In genomic region chr3:107758638-107759037, GRCm38 (mm10) we compare ENCODE assay signal across 8 mouse cellular contexts. TPM values are rescaled to one million over a fixed set of nuclear protein-coding genes. Genes with fewer than 3 reads are reported as not detected.
DNase-seq lines count a peak whose midpoint lies in the region; ATAC-seq lines count a peak whose summit lies in the region.

No protein-coding gene starts in this region.

- peak overlapping the region; percentile 89; the same call in 1 of the 2 replicates for H3K9ac ChIP-seq in heart, embryonic 14.5 days (ENCODE audit: low read length)
- H3K9ac ChIP-seq in liver, embryonic 11.5 days (ENCODE audit: low read depth, low read length): peak overlapping the region; percentile 25
- H3K9ac ChIP-seq in stomach, embryonic 16.5 days (ENCODE audit: low read length): peak overlapping the region; percentile 93

- no peak for ATAC-seq in heart, embryonic 14.5 days (ENCODE audit: insufficient number of reproducible peaks, insufficient read depth, low FRiP score, low read depth)
- ATAC-seq in liver, embryonic 11.5 days (replicated peaks; ENCODE audit: low FRiP score): no peak
- ATAC-seq in stomach, embryonic 16.5 days (ENCODE audit: insufficient read depth, low FRiP score): no peak

- peak; percentile 46 to 58 for DNase-seq in left cerebral cortex, postnatal 25 days (ENCODE audit: low spot score in 2 of 2)
- no peak for DNase-seq in left cerebral cortex, adult 11 months (ENCODE audit: low spot score)
- peak; percentile 40 for DNase-seq in embryo, embryonic 10.5 days (ENCODE audit: low spot score)
- no peak for DNase-seq in liver, embryonic 11.5 days (ENCODE audit: low spot score)
- DNase-seq in right cerebral cortex, postnatal 4 days: no peak
- no peak for DNase-seq in urinary bladder, postnatal 25 days (ENCODE audit: low spot score)

- H3K4me2 ChIP-seq in heart, embryonic 14.5 days (ENCODE audit: low read length): peak overlapping the region; percentile 89
- peak overlapping the region; percentile 89 for H3K4me2 ChIP-seq in liver, embryonic 11.5 days
- peak overlapping the region; percentile 84 for H3K4me2 ChIP-seq in stomach, embryonic 16.5 days (ENCODE audit: low read depth, low read length)

- no peaks in the 10 kb centered on the region for H3K27me3 ChIP-seq in heart, embryonic 14.5 days (ENCODE audit: control insufficient read depth, insufficient read depth, low read length)
- H3K27me3 ChIP-seq in liver, embryonic 11.5 days (replicated peaks; ENCODE audit: control insufficient read depth, insufficient read depth, low read length): peaks cover 28% of the 10 kb centered on the region
- H3K27me3 ChIP-seq in stomach, embryonic 16.5 days (ENCODE audit: control insufficient read depth, insufficient read depth, low read length): 0 out of 2 replicates have a peak, but pooled peaks cover 2% of the 10 kb centered on the region

- 12% methylated on average over 3 of the region's 3 CpGs for WGBS in heart, embryonic 14.5 days
- WGBS in liver, embryonic 11.5 days: 13% methylated on average over 3 of the region's 3 CpGs
- 20% methylated on average over 3 of the region's 3 CpGs for WGBS in stomach, embryonic 16.5 days

- H3K9me3 ChIP-seq in heart, embryonic 14.5 days (ENCODE audit: control insufficient read depth, low read length): no peaks in the 10 kb centered on the region
- H3K9me3 ChIP-seq in liver, embryonic 11.5 days (ENCODE audit: control insufficient read depth, low read length): no peaks in the 10 kb centered on the region
- no peaks in the 10 kb centered on the region for H3K9me3 ChIP-seq in stomach, embryonic 16.5 days (replicated peaks; ENCODE audit: control insufficient read depth, low read length)

- peak overlapping the region; percentile 67 to 76 for H3K4me3 ChIP-seq in heart, embryonic 14.5 days (ENCODE audit: control insufficient read depth in 1 of 2, insufficient read depth in 1 of 2, low read depth in 1 of 2, low read length in 2 of 2)
- peak overlapping the region; percentile 76 for H3K4me3 ChIP-seq in liver, embryonic 11.5 days (ENCODE audit: low read depth, low read length)
- H3K4me3 ChIP-seq in stomach, embryonic 16.5 days (replicated peaks; ENCODE audit: low read length): peak overlapping the region; percentile 76

- H3K27ac ChIP-seq in heart, embryonic 14.5 days (replicated peaks in 1 of 2; ENCODE audit: control insufficient read depth in 1 of 2, insufficient read depth in 1 of 2, low read depth in 2 of 2, low read length in 2 of 2): no peak overlapping the region
- H3K27ac ChIP-seq in liver, embryonic 11.5 days (ENCODE audit: low read depth, low read length): no peak overlapping the region
- H3K27ac ChIP-seq in stomach, embryonic 16.5 days (ENCODE audit: low read length): peak overlapping the region; percentile 90; the same call in 1 of the 2 replicates

- intact Hi-C loops in left cerebral cortex, postnatal 25 days (cut with DNase I): loop anchor here (2.0 kb wide), 1 partner anchor 104 kb away; no protein-coding TSS in a partner anchor

- H3K4me1 ChIP-seq in heart, embryonic 14.5 days (ENCODE audit: control insufficient read depth in 2 of 2, insufficient read depth in 2 of 2, low read length in 2 of 2): peaks cover 4 to 12% of the 10 kb centered on the region in 2 experiments
- H3K4me1 ChIP-seq in liver, embryonic 11.5 days (replicated peaks; ENCODE audit: control insufficient read depth, insufficient read depth, low read length): peaks cover 18% of the 10 kb centered on the region
- H3K4me1 ChIP-seq in stomach, embryonic 16.5 days (ENCODE audit: control insufficient read depth, insufficient read depth, low read length): peaks cover 22% of the 10 kb centered on the region

- peaks cover 28% of the 10 kb centered on the region for H3K36me3 ChIP-seq in heart, embryonic 14.5 days (ENCODE audit: control insufficient read depth, insufficient read depth, low read length)
- H3K36me3 ChIP-seq in liver, embryonic 11.5 days (ENCODE audit: control insufficient read depth, insufficient read depth, low read length): peaks cover 2% of the 10 kb centered on the region; the same call in 1 of the 2 replicates
- no peaks in the 10 kb centered on the region for H3K36me3 ChIP-seq in stomach, embryonic 16.5 days (ENCODE audit: control insufficient read depth, insufficient read depth, low read length)

RNA-seq across cellular contexts. Expression of gene Csf1, which starts 1.6 kb away (rescaled TPM):
- 10 to 100 TPM; 10.7 to 11.2 TPM for total RNA-seq in left cerebral cortex, postnatal 25 days (2021)
- polyA plus RNA-seq in heart, embryonic 14.5 days (2014; fragmentation: Nextera tagmentation; extraction: Ambion mirVana): 8.5 and 10.1 TPM in 2 replicates
- polyA plus RNA-seq in liver, embryonic 11.5 days (2014; fragmentation: Nextera tagmentation; extraction: Ambion mirVana): 10.7 TPM in 2 replicates
- 19.2 and 20.2 TPM in 2 replicates for polyA plus RNA-seq in stomach, embryonic 16.5 days (2015; fragmentation: Nextera tagmentation; extraction: Ambion mirVana)

Comparison
In these comparisons a context has a peak if more than half of its experiments do, and no peak if none do; other contexts are left out.
1. DNase-seq: peak in left cerebral cortex, postnatal 25 days (2 of 2) and embryo, embryonic 10.5 days (single experiment); none in left cerebral cortex, adult 11 months (single experiment), liver, embryonic 11.5 days (single experiment), right cerebral cortex, postnatal 4 days (single experiment) and urinary bladder, postnatal 25 days (single experiment).
2. H3K9ac ChIP-seq: peak in every context shown above with its lines; median percentile 93 in stomach, embryonic 16.5 days; 89 in heart, embryonic 14.5 days; 25 in liver, embryonic 11.5 days.
3. Peak in every context shown above with its lines, with median percentiles within 50 percentile points of each other: H3K4me2 ChIP-seq and H3K4me3 ChIP-seq.